Mouse (Mus musculus): ENCODE measurements around the gene Ncor2. TPM values are rescaled to one million over a fixed set of nuclear protein-coding genes. Genes with fewer than 3 reads are reported as not detected.

Ncor2 gene
- total and polyA plus RNA-seq, 3 experiments, result 5.0 to 46.8 TPM; not detected in 1

DNA sequence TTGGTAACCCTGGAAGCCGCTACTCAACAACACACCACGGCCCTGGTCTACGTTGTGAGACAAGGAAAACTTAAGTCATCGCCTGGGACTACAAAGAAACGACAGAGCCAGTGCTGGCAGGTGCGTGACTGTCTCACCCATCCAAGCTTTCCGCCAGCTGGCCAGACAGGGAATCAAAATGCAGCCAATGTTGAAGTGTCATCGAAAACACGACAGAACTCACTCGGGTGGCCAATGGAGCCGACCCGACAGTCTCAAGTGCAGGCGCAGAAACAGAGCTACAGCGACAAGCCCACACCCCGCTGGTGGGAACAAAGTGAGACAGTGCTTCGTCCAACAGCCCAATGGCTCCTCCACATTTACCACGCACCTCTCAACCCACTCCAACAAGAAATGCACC lies 29.9 kb downstream of the Ncor2 start (continued):
- TF ChIP-seq POLR2A (IDR thresholded peaks at IDR 0.05; ENCODE audit: control insufficient read depth in 1 of 2, insufficient read depth in 1 of 2, low read depth in 1 of 2, low read length in 2 of 2, poor library complexity in 1 of 2), result no peak
- no peak for TF ChIP-seq CTCF (IDR thresholded peaks at IDR 0.05 in 2 of 3, conservative IDR thresholded peaks at IDR 0.05 in 1 of 3; ENCODE audit: control insufficient read depth in 1 of 3, insufficient read depth in 1 of 3, low read depth in 2 of 3, low read length in 3 of 3, poor library complexity in 1 of 3, severe bottlenecking in 1 of 3)

DNA sequence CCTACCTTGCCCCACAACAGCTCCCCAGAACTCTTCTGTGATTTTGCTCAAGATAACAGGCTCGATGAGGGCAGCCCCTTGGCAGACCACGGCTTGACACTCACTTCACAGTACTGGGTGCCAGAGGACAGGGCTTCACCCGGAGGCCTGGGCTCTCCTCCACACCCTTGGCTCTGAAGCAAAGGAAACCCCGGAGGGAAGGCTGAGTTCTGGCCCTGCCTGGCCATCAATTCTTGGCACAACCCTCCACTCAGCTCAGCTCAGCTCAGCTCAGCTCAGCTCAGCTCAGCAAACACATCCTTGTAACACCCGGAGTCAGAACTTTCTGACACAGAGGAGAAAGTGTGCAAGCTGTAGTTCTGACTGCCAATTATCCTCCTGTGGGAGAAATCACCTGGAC lies 30.3 kb downstream of the Ncor2 start:
- no peak for DNase-seq (ENCODE audit: low read depth, low spot score)
- Histone ChIP-seq H3K79me2 (ENCODE audit: control insufficient read depth, insufficient read depth, low read length, poor library complexity) (peaks cover 16% of the 10 kb centered on the region; the same call in 1 of the 2 replicates), H3K36me3 (ENCODE audit: control insufficient read depth in 1 of 2, insufficient read depth in 2 of 2, low read length in 2 of 2) (peaks cover 0 to 20% of the 10 kb centered on the region in 2 experiments; a peak in 2 of 4 replicates), H3K9me3 (replicated peaks; ENCODE audit: insufficient read depth, low read length) (no peaks in the 10 kb centered on the region), H3K27me3 (ENCODE audit: control insufficient read depth in 1 of 2, insufficient read depth in 2 of 2, low read length in 2 of 2) (no peaks in the 10 kb centered on the region), H3K27ac (ENCODE audit: control insufficient read depth, low read depth, low read length) (no peak overlapping the region), H3K4me1 (ENCODE audit: control insufficient read depth in 1 of 2, insufficient read depth in 2 of 2, low read length in 2 of 2) (peaks cover 20 to 23% of the 10 kb centered on the region in 2 experiments), H3K9ac (ENCODE audit: control insufficient read depth, low read depth, low read length, poor library complexity, severe bottlenecking) (no peak overlapping the region), H3K4me3 (ENCODE audit: control insufficient read depth in 1 of 2, insufficient read depth in 1 of 2, low read depth in 2 of 2, low read length in 2 of 2) (no peak overlapping the region)
- TF ChIP-seq E2F4 (IDR thresholded peaks at IDR 0.05; ENCODE audit: borderline replicate concordance, low read depth, low read length) (no peak), KAT2A (conservative IDR thresholded peaks at IDR 0.05; ENCODE audit: low read depth, low read length) (no peak), POLR2AphosphoS2 (IDR thresholded peaks at IDR 0.05; ENCODE audit: low read length) (no peak), SIN3A (IDR thresholded peaks at IDR 0.05; ENCODE audit: low read length) (no peak), POLR2AphosphoS5 (IDR thresholded peaks at IDR 0.05; ENCODE audit: borderline replicate concordance, low read depth, low read length) (no peak), UBTF (IDR thresholded peaks at IDR 0.05; ENCODE audit: borderline replicate concordance, insufficient read depth, low read depth, low read length) (no peak), MAX (IDR thresholded peaks at IDR 0.05; ENCODE audit: low read length) (no peak), ZMIZ1 (IDR thresholded peaks at IDR 0.05; ENCODE audit: low read depth, low read length) (no peak), GABPA (IDR thresholded peaks at IDR 0.05; ENCODE audit: low read depth, low read length) (no peak), CTCF (IDR thresholded peaks at IDR 0.05 in 2 of 3, conservative IDR thresholded peaks at IDR 0.05 in 1 of 3; ENCODE audit: control insufficient read depth in 1 of 3, insufficient read depth in 1 of 3, low read depth in 2 of 3, low read length in 3 of 3, poor library complexity in 1 of 3, severe bottlenecking in 1 of 3) (no peak), MYC (IDR thresholded peaks at IDR 0.05; ENCODE audit: low read depth, low read length) (no peak), ZC3H11A (IDR thresholded peaks at IDR 0.05; ENCODE audit: low read depth, low read length) (no peak)

DNA sequence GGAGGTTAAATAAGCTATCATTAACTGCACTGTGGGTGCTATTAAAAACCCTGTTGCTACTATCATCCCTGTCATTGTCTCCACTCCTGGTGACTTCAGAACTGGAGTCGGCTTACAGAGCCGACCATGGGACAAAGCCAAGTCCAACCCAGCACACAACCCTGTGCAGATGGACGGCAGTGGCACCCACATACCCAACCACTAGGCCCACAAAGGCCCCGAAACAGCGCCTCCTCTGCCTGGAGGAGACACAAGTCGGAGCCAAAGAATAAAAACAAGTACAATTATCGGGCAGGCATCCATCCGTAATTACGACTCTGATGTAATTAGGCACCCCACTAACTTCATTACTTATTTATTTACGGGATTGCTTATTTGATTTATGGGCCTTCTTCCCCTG lies 30.8 kb downstream of the Ncor2 start:
- no peaks in the 10 kb centered on the region for H3K9me3 ChIP-seq (replicated peaks; ENCODE audit: insufficient read depth, low read length)
- H3K27ac ChIP-seq (ENCODE audit: control insufficient read depth, low read depth, low read length), result no peak overlapping the region
- DNase-seq (ENCODE audit: low read depth, low spot score), result no peak
- H3K4me1 ChIP-seq (ENCODE audit: control insufficient read depth in 1 of 2, insufficient read depth in 2 of 2, low read length in 2 of 2), result peaks cover 15 to 18% of the 10 kb centered on the region in 2 experiments
- H3K36me3 ChIP-seq (ENCODE audit: control insufficient read depth in 1 of 2, insufficient read depth in 2 of 2, low read length in 2 of 2), result peaks cover 0 to 15% of the 10 kb centered on the region in 2 experiments; a peak in 2 of 4 replicates
- peaks cover 15% of the 10 kb centered on the region; the same call in 1 of the 2 replicates for H3K79me2 ChIP-seq (ENCODE audit: control insufficient read depth, insufficient read depth, low read length, poor library complexity)
- TF ChIP-seq MAFK (IDR thresholded peaks at IDR 0.05; ENCODE audit: borderline replicate concordance, low read depth, low read length) (no peak), POLR2AphosphoS2 (IDR thresholded peaks at IDR 0.05; ENCODE audit: low read length) (no peak), ELF1 (IDR thresholded peaks at IDR 0.05; ENCODE audit: low read depth, low read length) (no peak), KAT2A (conservative IDR thresholded peaks at IDR 0.05; ENCODE audit: low read depth, low read length) (no peak), MYB (IDR thresholded peaks at IDR 0.05; ENCODE audit: low read depth, low read length) (no peak), CHD1 (IDR thresholded peaks at IDR 0.05; ENCODE audit: low read depth, low read length) (no peak), TCF12 (IDR thresholded peaks at IDR 0.05; ENCODE audit: low read depth, low read length) (no peak), SMC3 (IDR thresholded peaks at IDR 0.05; ENCODE audit: low read depth, low read length) (no peak), EP300 (IDR thresholded peaks at IDR 0.05; ENCODE audit: low read depth in 1 of 2, low read length in 2 of 2) (no peak), MXI1 (IDR thresholded peaks at IDR 0.05; ENCODE audit: low read depth, low read length) (no peak), HCFC1 (IDR thresholded peaks at IDR 0.05; ENCODE audit: low read depth, low read length) (no peak), TAL1 (IDR thresholded peaks at IDR 0.05; ENCODE audit: low read length) (no peak)
- no peaks in the 10 kb centered on the region for H3K27me3 ChIP-seq (ENCODE audit: control insufficient read depth in 1 of 2, insufficient read depth in 2 of 2, low read length in 2 of 2)
- no peak overlapping the region for H3K4me3 ChIP-seq (ENCODE audit: control insufficient read depth in 1 of 2, insufficient read depth in 1 of 2, low read depth in 2 of 2, low read length in 2 of 2)
- H3K9ac ChIP-seq (ENCODE audit: control insufficient read depth, low read depth, low read length, poor library complexity, severe bottlenecking), result no peak overlapping the region
